Mouse (Mus musculus) kidney, adult 18-20 months (tissue): ENCODE data around the gene Ubr1.

Experiments
- DNase-seq: peaks from one replicate; pipeline ENCODE4 v3.0.0; 2021

Ubr1 gene

GRCm38 (mm10) chr2:120850424-120851082 lies 120.0 kb downstream of the Ubr1 start, which contains the start of gene Ttbk2:
Ttbk2 (minus strand) TSS chr2:120850604.
- peak; percentile 99 for DNase-seq

DNA sequence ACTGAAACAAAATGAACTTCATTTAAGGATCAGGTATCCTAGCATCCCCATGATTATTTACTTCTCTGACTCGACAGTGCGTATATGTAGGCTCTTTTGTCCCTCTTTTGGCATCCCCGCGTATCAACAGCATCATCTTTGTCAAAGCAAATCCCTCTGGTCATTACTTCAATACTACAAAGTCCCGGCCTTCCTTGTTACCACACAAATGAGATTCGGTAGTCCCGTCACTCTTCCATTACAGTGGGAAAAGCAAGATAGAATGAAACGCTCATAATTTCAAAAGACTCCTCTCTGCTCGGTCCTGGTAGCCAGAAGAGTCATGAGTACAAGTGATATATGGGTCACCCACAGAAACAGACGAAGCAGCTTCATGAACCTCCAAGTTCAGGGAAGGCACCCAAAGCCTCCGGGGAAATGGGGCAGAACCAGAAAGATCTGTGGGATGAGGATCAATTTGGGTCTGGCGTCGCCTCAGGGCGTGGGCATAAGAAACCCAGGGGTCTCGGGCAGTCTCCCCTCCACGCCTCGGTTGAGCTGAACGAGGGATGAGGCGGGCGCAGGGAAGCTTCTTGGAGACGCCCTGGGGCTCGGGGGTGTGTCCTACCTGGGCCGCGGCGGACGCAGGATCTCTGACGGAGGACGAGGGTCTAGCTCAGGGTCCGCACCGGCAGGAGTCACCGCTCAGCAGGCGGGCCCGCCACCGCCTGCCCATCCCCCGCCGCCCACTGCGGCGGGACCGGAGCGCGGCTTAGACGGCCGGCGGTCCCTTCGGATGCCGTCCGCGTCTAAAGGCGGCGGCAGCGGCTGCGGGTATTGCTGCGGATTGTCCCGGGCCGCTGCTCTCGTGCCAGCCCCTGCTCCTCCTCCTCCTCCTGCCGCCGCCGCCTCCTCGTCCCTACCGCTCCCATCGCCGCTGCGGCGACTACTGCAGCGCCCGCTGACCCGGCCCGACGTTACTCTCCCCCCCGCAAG lies 120.8 kb downstream of the Ubr1 start, which contains the start of gene Cdan1:
Gene Cdan1, minus strand, starts transcription at position 680 of the 975 bp plus-strand sequence.
- DNase-seq, result no peak

- no peak for DNase-seq
Observed at GRCm38 (mm10) chr2:120845280-120845679, 125.2 kb downstream of the Ubr1 start.

GRCm38 (mm10) chr2:120843990-120844389 lies 126.5 kb downstream of the Ubr1 start:
- DNase-seq, result no peak

- DNase-seq, result no peak
Observed at GRCm38 (mm10) chr2:120841211-120841610, 129.3 kb downstream of the Ubr1 start.

DNA sequence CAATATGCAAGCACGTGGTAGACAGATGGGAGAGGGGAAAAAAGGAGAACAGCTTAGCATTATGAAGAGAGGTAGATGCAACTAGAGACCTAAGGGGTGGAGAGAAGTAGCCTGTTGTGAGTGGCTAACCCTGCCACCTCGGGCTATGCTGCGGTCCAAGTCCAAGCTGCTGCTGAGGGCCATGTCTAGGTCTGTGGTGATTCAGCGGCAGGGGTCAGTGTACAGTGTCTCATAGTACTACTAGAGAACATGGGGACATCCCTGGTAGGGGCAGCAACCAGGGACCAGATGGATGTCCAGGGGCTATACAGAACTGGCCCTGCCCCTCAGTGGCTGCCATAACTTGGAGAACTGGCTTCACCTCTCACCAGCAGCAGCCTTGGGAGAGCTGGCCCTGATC lies 135.3 kb downstream of the Ubr1 start:
- DNase-seq, result no peak

DNA sequence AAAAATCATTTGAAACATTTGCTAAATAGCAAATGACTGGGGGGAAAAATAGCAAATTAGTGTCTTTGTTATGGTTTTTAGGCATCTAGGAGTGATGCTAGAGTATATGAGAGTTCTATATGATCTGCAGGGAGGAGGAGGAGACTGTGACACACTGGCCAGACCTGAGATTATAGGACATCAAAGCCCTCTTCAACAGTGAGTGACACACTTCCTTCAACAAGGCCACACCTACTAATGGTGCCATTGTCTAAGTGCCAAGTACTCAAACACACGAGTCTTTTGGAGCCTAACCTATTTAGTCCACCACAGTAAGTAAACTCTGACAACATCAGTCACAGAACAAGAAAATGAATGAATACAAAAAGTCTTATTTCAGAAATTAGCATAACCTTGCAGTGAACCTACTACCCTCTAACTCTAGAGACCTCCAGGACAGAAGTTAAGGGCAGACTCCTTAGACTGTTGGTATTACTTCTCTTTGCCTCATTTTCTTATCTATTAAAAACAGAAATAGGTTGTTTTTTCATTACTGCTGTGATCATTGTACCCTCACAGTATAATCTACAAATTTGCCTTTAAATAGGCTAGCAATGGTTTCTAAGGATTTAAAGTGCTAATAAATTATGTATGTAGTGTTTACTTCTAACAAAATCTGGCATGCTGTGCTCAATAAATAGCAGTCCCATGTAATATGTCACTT lies 143.4 kb downstream of the Ubr1 start:
- no peak for DNase-seq
